Comparison of ENCODE assay signal across 9 mouse cellular contexts in the genomic region with DNA sequence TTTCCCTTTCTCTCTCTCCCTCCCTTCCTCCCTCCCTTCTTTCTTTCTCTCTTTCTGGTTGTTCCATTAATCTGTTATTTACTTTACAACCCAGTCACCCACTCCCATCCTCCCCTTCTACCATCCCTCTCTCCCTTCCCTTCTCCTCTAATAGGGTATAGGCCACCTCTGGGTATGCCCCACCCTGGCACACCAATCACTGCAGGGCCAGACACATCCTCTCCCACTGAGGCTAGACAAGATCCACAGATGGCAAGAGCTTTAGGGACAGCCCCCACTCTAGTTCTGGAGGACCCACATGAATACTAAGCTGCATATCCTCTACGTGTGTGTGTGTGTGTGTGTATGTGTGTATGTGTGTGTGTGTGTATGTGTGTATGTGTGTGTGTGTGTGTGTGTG.
"Had no signal": no experiment of that assay in that cellular context is flagged by ENCODE, and none has a peak within 500 bp of the region (broad histone marks: within the 10 kb centered on the region; RNA-seq: fewer than 3 reads in every experiment).

No protein-coding gene starts in this region.

- H3K36me3 ChIP-seq: limb, embryonic 13.5 days; midbrain, embryonic 10.5 days; neural tube, embryonic 13.5 days had no signal

- H3K4me3 ChIP-seq: limb, embryonic 13.5 days; midbrain, embryonic 10.5 days; neural tube, embryonic 13.5 days had no signal

- DNase-seq: kidney, adult 8-10 months; retina, postnatal 1 day; thymus, adult 18-20 months; thymus, postnatal 14 days had no signal

- H3K9me3 ChIP-seq: limb, embryonic 13.5 days; midbrain, embryonic 10.5 days; neural tube, embryonic 13.5 days had no signal

- H3K4me2 ChIP-seq: limb, embryonic 13.5 days; neural tube, embryonic 13.5 days had no signal

- H3K27ac ChIP-seq: kidney, postnatal 0 days; limb, embryonic 13.5 days; liver, embryonic 14.5 days; midbrain, embryonic 10.5 days; neural tube, embryonic 13.5 days had no signal

- H3K27me3 ChIP-seq: limb, embryonic 13.5 days; neural tube, embryonic 13.5 days had no signal

- H3K4me1 ChIP-seq: limb, embryonic 13.5 days; midbrain, embryonic 10.5 days had no signal

- H3K9ac ChIP-seq: limb, embryonic 13.5 days; liver, embryonic 14.5 days; neural tube, embryonic 13.5 days had no signal
